Mouse (Mus musculus): ENCODE results near the gene Ttll4. TPM values are rescaled to one million over a fixed set of nuclear protein-coding genes. Genes with fewer than 3 reads are reported as not detected.
A peak's percentile ranks its signal among the peaks of the same experiment; 100 is the strongest.

Ttll4 gene
- polyA plus RNA-seq, 1 experiment = 22.1 TPM

DNA sequence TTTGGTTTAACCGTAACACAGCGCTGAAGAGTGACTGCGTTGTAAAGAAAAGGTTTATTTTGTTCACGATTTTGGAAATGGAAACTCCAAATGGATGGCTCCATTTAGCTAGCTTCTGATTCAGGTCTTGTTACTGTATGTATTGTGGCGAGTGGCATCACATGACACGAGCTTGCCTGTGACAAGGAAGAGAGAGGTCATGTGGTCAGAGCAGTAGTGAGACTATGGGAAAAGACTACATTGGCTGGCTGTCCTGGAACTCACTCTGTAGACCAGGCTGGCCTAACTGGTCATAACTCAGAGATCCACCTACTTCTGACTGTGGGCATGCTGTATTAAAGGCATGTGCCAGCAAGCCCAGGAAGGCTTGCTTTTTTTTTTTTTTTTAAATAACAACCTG is 54.3 kb downstream of the Ttll4 start:
- H3K4me3 ChIP-seq (ENCODE audit: insufficient read depth, low read length) = peak overlapping the region; percentile 89
- H3K4me1 ChIP-seq (ENCODE audit: control insufficient read depth, insufficient read depth, low read length) = peaks cover 22% of the 10 kb centered on the region
- TF ChIP-seq POLR2A (IDR thresholded peaks at IDR 0.05; ENCODE audit: borderline replicate concordance, low read depth, low read length) (no peak), CTCF (IDR thresholded peaks at IDR 0.05; ENCODE audit: low read depth, low read length) (no peak)
- H3K27ac ChIP-seq (ENCODE audit: insufficient read depth, low read depth, low read length) = peak overlapping the region; percentile 100

DNA sequence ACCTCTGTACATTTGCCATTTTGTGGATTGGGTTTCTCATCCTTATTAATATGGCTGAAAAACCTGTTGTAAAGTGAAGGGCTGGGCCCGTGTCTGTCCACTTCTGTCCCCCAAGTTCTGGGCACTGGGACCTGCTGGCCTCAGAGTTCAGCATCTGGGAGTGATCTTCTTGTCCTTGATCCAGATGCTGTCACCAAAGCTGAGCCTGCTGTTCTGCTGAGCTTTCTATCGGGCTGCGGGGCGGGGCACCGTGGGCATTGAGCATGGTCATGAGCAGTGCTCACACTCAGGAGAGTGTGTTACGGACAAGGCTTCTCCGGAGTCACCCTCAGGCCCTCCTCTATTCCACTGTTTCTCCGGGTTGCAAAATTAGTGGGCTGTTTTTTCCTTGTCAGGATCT is 56.6 kb downstream of the Ttll4 start:
- Histone ChIP-seq H3K4me1 (ENCODE audit: control insufficient read depth, insufficient read depth, low read length) (peaks cover 19% of the 10 kb centered on the region), H3K4me3 (ENCODE audit: insufficient read depth, low read length) (no peak overlapping the region), H3K27ac (ENCODE audit: insufficient read depth, low read depth, low read length) (no peak overlapping the region)
- TF ChIP-seq POLR2A (IDR thresholded peaks at IDR 0.05; ENCODE audit: borderline replicate concordance, low read depth, low read length) (no peak), CTCF (IDR thresholded peaks at IDR 0.05; ENCODE audit: low read depth, low read length) (no peak)

DNA sequence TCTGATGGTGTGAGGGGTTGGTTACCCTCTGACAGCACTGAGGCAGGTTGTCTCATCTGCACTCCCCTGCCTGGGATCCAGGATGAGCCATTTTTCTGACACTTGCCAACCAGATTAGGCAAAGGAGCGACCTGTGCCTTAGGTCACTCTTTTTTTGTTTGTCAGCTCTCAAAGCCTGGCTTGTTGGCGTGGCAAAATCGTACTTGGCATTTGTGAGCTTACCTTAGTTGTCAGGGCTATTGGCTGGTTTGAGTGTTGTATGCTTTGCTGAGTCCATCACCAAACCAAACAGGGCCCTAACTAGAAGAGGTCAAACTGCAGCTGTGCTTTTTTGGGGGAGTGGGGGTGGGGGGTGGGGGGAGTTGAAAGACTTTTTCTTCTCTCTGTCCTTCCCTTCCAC is 57.7 kb downstream of the Ttll4 start:
- Histone ChIP-seq H3K27ac (ENCODE audit: insufficient read depth, low read depth, low read length) (no peak overlapping the region), H3K4me1 (ENCODE audit: control insufficient read depth, insufficient read depth, low read length) (peaks cover 19% of the 10 kb centered on the region), H3K4me3 (ENCODE audit: insufficient read depth, low read length) (no peak overlapping the region)
- no peak for TF ChIP-seq CTCF (IDR thresholded peaks at IDR 0.05; ENCODE audit: low read depth, low read length)
- TF ChIP-seq POLR2A (IDR thresholded peaks at IDR 0.05; ENCODE audit: borderline replicate concordance, low read depth, low read length) = no peak

DNA sequence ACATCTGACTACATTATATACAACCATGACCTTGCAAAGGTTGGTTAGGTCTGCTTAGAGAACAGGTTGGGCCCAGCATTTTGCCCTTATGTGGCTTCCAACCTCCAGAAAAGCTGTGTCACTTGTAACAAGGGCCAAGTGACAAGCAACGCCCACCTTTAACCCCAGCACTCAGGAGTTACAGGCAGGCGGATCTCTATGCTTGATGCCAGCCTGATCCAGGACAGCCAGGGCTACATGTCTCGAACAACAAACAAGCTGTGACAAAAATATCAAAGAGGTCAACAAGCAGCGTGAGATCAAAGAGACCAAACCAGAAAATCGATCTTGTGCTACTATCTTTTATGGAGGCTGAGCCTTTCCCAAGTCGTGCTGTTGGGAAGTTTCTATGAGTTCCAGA is 60.1 kb downstream of the Ttll4 start:
- Histone ChIP-seq H3K4me3 (ENCODE audit: insufficient read depth, low read length) (no peak overlapping the region), H3K27ac (ENCODE audit: insufficient read depth, low read depth, low read length) (no peak overlapping the region), H3K4me1 (ENCODE audit: control insufficient read depth, insufficient read depth, low read length) (peaks cover 16% of the 10 kb centered on the region)
- TF ChIP-seq POLR2A (IDR thresholded peaks at IDR 0.05; ENCODE audit: borderline replicate concordance, low read depth, low read length) = no peak
- TF ChIP-seq CTCF (IDR thresholded peaks at IDR 0.05; ENCODE audit: low read depth, low read length) = no peak

DNA sequence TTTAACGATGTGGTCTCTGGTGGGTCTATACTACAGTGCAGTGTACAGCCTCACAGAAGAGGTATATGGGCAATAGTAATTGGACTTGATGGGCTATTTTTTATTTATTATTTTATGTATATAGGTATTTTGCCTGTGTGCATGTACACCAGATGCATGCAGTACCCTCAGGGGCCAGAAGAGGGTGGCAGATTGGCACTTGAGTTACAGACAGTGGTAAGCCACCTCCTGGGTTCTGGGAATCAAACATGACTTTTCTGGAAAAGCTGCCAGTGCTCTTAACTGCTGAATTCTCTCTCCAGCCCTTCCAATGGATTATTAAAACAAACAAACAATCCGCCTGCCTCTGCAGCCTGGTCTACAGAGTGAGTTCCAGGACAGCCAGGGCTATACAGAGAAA is 62.2 kb downstream of the Ttll4 start:
- TF ChIP-seq POLR2A (IDR thresholded peaks at IDR 0.05; ENCODE audit: borderline replicate concordance, low read depth, low read length) (no peak), CTCF (IDR thresholded peaks at IDR 0.05; ENCODE audit: low read depth, low read length) (no peak)
- peaks cover 24% of the 10 kb centered on the region for H3K4me1 ChIP-seq (ENCODE audit: control insufficient read depth, insufficient read depth, low read length)
- no peak overlapping the region for H3K27ac ChIP-seq (ENCODE audit: insufficient read depth, low read depth, low read length)
- no peak overlapping the region for H3K4me3 ChIP-seq (ENCODE audit: insufficient read depth, low read length)

DNA sequence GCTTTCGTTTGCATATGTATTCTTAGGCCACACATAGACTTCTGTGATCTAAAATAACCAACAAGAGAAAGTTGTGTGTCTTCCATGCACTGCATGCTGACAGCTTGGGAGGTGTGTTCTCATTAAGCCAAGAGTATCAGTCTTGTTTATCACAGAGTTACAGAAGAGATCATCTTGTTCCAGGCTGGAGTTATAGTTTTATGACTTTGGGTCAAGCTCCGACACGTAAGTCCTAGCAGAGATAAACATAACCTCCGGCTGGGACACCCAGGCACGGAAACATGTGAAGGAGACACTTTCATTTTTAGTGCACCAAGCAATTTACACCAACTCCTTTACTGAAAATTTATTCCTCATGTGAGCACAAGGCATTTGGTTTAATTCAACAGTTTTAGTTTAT is 64.6 kb downstream of the Ttll4 start:
- TF ChIP-seq CTCF (IDR thresholded peaks at IDR 0.05; ENCODE audit: low read depth, low read length) = no peak
- no peak for TF ChIP-seq POLR2A (IDR thresholded peaks at IDR 0.05; ENCODE audit: borderline replicate concordance, low read depth, low read length)
- no peak overlapping the region for H3K27ac ChIP-seq (ENCODE audit: insufficient read depth, low read depth, low read length)
- no peak overlapping the region for H3K4me3 ChIP-seq (ENCODE audit: insufficient read depth, low read length)
- peaks cover 20% of the 10 kb centered on the region for H3K4me1 ChIP-seq (ENCODE audit: control insufficient read depth, insufficient read depth, low read length)

DNA sequence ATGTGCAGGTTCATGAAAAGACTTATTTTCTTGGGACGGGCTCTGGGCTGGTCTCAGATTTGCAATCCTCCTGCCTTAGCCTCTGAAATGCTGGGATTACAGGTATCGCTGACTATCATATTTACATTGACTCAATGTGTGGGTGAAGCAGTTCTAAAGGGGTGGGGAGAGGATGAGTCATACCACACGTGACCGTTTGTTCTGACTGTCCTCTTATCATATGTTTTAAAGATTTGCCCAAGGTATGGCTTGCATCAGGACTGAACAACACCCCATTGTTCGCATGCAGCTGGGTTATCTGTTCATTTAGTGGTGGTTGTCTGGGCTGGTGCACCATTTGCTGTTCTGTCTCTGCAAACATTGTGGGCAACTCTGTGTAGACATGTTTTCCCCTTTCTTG is 65.1 kb downstream of the Ttll4 start:
- no peak overlapping the region for H3K27ac ChIP-seq (ENCODE audit: insufficient read depth, low read depth, low read length)

DNA sequence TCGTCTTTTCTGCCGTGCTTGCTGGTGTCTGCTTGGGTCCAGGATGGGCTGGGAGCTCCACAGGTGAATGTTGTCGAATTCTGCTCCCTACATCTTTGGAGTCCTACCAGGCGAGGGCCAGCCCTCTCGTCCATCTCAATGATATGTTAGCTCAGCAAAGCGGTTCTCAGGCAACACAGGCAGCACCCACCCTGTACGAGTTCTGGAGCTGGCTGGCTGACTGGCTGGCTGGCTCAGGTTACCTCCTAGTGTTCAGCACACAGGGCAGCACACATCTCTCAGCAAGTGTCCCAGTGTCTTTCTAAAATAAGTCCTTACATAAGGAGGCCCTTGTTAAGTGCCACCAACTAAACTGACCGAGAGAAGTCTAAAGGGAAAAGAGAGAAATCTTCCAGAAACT is 66.9 kb downstream of the Ttll4 start:
- no peak for TF ChIP-seq POLR2A (IDR thresholded peaks at IDR 0.05; ENCODE audit: borderline replicate concordance, low read depth, low read length)
- no peak for TF ChIP-seq CTCF (IDR thresholded peaks at IDR 0.05; ENCODE audit: low read depth, low read length)
- Histone ChIP-seq H3K4me1 (ENCODE audit: control insufficient read depth, insufficient read depth, low read length) (peaks cover 18% of the 10 kb centered on the region), H3K27ac (ENCODE audit: insufficient read depth, low read depth, low read length) (no peak overlapping the region), H3K4me3 (ENCODE audit: insufficient read depth, low read length) (no peak overlapping the region)

More for the DNA sequence above, 65.1 kb downstream of the Ttll4 start:
- Histone ChIP-seq H3K4me3 (ENCODE audit: insufficient read depth, low read length) (no peak overlapping the region), H3K4me1 (ENCODE audit: control insufficient read depth, insufficient read depth, low read length) (peaks cover 18% of the 10 kb centered on the region)
- TF ChIP-seq CTCF (IDR thresholded peaks at IDR 0.05; ENCODE audit: low read depth, low read length) (no peak), POLR2A (IDR thresholded peaks at IDR 0.05; ENCODE audit: borderline replicate concordance, low read depth, low read length) (no peak)

DNA sequence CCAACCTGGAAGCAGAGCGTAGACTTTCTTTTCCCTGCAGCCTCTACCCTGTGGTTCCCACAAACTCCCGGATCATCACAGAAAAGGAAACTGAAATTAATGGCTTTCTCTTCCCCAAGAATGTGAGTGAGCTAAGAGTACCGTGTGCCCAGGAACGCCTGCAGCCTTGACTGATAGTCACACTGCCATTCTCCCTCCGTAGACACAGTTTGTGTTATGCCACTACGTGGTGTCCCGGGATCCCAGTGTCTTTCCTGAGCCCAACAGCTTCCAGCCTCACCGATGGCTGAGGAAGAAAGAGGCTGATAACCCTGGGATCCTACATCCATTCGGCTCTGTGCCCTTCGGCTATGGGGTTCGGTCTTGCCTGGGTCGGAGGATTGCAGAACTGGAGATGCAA is 75.4 kb downstream of the Ttll4 start:
- H3K4me3 ChIP-seq (ENCODE audit: insufficient read depth, low read length) = no peak overlapping the region
- TF ChIP-seq CTCF (IDR thresholded peaks at IDR 0.05; ENCODE audit: low read depth, low read length) (no peak), POLR2A (IDR thresholded peaks at IDR 0.05; ENCODE audit: borderline replicate concordance, low read depth, low read length) (no peak)
- no peak overlapping the region for H3K27ac ChIP-seq (ENCODE audit: insufficient read depth, low read depth, low read length)

DNA sequence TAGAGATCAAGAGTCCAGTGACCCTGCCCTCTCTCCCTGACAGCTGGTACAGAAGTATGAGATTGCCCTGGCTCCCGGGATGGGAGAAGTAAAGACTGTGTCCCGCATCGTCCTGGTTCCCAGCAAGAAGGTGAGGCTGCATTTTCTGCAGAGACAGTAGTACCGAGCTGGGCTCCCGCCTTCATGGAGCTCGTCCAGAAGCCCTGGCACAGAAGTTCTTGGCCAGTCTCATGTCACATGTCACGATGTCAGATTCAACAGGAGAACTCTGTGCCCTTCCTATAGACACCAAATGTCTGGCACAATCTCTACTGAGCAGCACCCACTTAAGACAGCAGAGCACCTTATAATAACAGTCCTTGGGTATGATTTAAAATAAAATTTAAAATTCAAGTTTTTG is 76.0 kb downstream of the Ttll4 start:
- TF ChIP-seq CTCF (IDR thresholded peaks at IDR 0.05; ENCODE audit: low read depth, low read length) (no peak), POLR2A (IDR thresholded peaks at IDR 0.05; ENCODE audit: borderline replicate concordance, low read depth, low read length) (no peak)
- Histone ChIP-seq H3K4me3 (ENCODE audit: insufficient read depth, low read length) (no peak overlapping the region), H3K27ac (ENCODE audit: insufficient read depth, low read depth, low read length) (no peak overlapping the region), H3K4me1 (ENCODE audit: control insufficient read depth, insufficient read depth, low read length) (no peaks in the 10 kb centered on the region)

More for the DNA sequence above, 75.4 kb downstream of the Ttll4 start:
- H3K4me1 ChIP-seq (ENCODE audit: control insufficient read depth, insufficient read depth, low read length) = no peaks in the 10 kb centered on the region

DNA sequence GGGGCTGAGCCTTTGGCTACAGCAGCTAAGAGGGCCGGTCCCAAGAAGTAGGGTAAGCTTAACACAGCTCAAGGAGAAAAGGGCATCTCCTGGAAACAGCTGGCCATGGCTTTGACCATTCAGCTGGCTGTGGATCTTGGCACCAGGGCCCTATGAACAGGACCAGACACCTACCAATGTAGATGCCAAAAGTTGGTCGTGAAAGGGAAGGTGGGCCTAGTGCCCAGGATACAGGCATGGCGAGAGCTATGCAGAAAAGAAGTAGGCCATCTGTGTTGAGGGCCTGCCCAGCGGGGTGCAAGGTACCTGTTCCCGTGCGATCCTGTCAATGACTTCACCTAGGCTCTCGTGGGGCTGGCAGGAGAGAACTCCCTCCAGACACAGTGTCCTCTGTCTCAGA is 79.3 kb downstream of the Ttll4 start:
- TF ChIP-seq POLR2A (IDR thresholded peaks at IDR 0.05; ENCODE audit: borderline replicate concordance, low read depth, low read length) (no peak), CTCF (IDR thresholded peaks at IDR 0.05; ENCODE audit: low read depth, low read length) (no peak)
- Histone ChIP-seq H3K4me1 (ENCODE audit: control insufficient read depth, insufficient read depth, low read length) (no peaks in the 10 kb centered on the region), H3K4me3 (ENCODE audit: insufficient read depth, low read length) (no peak overlapping the region), H3K27ac (ENCODE audit: insufficient read depth, low read depth, low read length) (no peak overlapping the region)

All from bone marrow macrophage, adult 2 months (primary cell).